8 mouse cellular contexts compared by ENCODE assay signal in the genomic region with DNA sequence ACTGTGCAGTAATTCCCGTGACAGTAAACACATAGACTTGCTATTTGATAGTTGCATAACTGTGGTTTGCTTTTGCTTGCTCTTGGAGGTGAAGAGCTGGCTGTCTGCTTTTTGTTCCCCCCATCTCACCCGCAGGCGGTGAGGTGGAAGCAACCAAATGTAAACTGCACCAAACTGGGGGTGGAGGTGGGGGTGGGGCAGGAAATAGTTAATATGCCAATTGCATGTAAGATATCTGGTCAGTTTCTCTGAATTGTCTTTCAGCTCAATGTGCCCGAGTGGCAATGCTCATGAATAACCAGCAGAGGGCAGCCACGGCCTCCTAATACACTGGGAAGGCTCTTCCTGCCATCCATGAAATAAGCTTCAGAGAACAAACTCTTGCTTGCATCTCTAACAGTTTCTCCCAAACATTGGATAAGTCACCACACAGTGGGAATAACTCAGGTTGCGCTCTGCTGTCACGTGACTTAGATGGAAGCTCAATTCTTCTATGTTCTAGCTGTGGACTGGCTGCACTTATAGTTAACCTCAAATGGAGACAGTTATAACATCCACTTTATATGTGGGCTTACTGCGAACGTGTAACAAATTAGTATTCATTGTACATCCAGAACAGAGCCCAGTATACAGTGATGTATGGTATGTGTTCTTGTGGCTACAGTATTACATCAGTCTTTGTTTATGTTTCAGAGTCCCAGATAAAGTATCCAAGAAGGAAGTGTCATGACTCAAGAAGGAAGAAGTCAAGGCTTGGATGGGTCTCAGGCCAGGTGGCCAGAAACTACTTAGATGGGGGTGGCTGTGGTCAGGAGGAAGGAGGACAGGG.
DNase-seq lines count a peak whose midpoint lies in the region; ATAC-seq and TF ChIP-seq lines count a peak whose summit lies in the region.

No protein-coding gene starts in this region.

- no peaks in the 10 kb centered on the region for H3K27me3 ChIP-seq in spleen, adult 2 months (ENCODE audit: control insufficient read depth, insufficient read depth, low read length)
- no peaks in the 10 kb centered on the region for H3K27me3 ChIP-seq in limb, embryonic 11.5 days (ENCODE audit: control insufficient read depth, insufficient read depth, low read length)
- H3K27me3 ChIP-seq in neural tube, embryonic 12.5 days (replicated peaks) = no peaks in the 10 kb centered on the region
- H3K27me3 ChIP-seq in thymus, adult 2 months (ENCODE audit: control insufficient read depth, insufficient read depth, low read length) = no peaks in the 10 kb centered on the region

- DNase-seq in spleen, adult 2 months (ENCODE audit: low read depth in 1 of 2, low spot score in 2 of 2) = peak in 1 of 2 experiments; percentile 11
- no peak for DNase-seq in spleen, postnatal 14 days (ENCODE audit: low spot score in 2 of 2)
- peak; percentile 69 for DNase-seq in gastrocnemius, postnatal 10 days
- peak; percentile 8 to 60 for DNase-seq in kidney, adult 8-10 months
- DNase-seq in limb, embryonic 11.5 days (ENCODE audit: low spot score) = peak; percentile 81
- DNase-seq in thymus, adult 2 months = peak; percentile 43

- no peaks in the 10 kb centered on the region for H3K4me1 ChIP-seq in spleen, adult 2 months (ENCODE audit: control insufficient read depth, insufficient read depth, insufficient read length)
- H3K4me1 ChIP-seq in limb, embryonic 11.5 days (ENCODE audit: control insufficient read depth, insufficient read depth, low read length) = 0 out of 2 replicates have a peak, but pooled peaks cover 2% of the 10 kb centered on the region
- H3K4me1 ChIP-seq in neural tube, embryonic 12.5 days = no peaks in the 10 kb centered on the region
- H3K4me1 ChIP-seq in thymus, adult 2 months (replicated peaks; ENCODE audit: control insufficient read depth, insufficient read depth, low read length) = peaks cover 18% of the 10 kb centered on the region

- H3K4me2 ChIP-seq in limb, embryonic 11.5 days (ENCODE audit: low read depth, severe bottlenecking) = no peak overlapping the region
- H3K4me2 ChIP-seq in neural tube, embryonic 12.5 days (replicated peaks) = no peak overlapping the region

- no peak for TF ChIP-seq POLR2A in spleen, adult 2 months (IDR thresholded peaks at IDR 0.05; ENCODE audit: low read depth, low read length)
- TF ChIP-seq POLR2A in thymus, adult 2 months (IDR thresholded peaks at IDR 0.05; ENCODE audit: control insufficient read depth, extremely low read depth, insufficient read depth, low read length, poor library complexity) = no peak

- no peaks in the 10 kb centered on the region for H3K36me3 ChIP-seq in spleen, adult 2 months (ENCODE audit: control insufficient read depth, insufficient read depth, low read length)
- H3K36me3 ChIP-seq in limb, embryonic 11.5 days (ENCODE audit: control insufficient read depth, insufficient read depth, low read length) = no peaks in the 10 kb centered on the region
- no peaks in the 10 kb centered on the region for H3K36me3 ChIP-seq in neural tube, embryonic 12.5 days
- no peaks in the 10 kb centered on the region for H3K36me3 ChIP-seq in thymus, adult 2 months (ENCODE audit: control insufficient read depth, insufficient read depth, low read length)

- H3K27ac ChIP-seq in spleen, adult 2 months (ENCODE audit: insufficient read depth, low read length) = no peak overlapping the region
- H3K27ac ChIP-seq in limb, embryonic 11.5 days (replicated peaks; ENCODE audit: low read depth, low read length) = no peak overlapping the region
- no peak overlapping the region for H3K27ac ChIP-seq in neural tube, embryonic 12.5 days
- no peak overlapping the region for H3K27ac ChIP-seq in thymus, adult 2 months (ENCODE audit: control insufficient read depth, insufficient read depth, low read length)

- H3K9ac ChIP-seq in limb, embryonic 11.5 days (ENCODE audit: low read length) = no peak overlapping the region
- H3K9ac ChIP-seq in neural tube, embryonic 12.5 days = no peak overlapping the region

- peak; percentile 66 for ATAC-seq in common myeloid progenitor, adult 5-6 weeks (replicated peaks; ENCODE audit: low read depth, poor library complexity, severe bottlenecking)
- ATAC-seq in limb, embryonic 11.5 days (ENCODE audit: insufficient number of reproducible peaks, low FRiP score, low TSS enrichment, low read depth) = no peak
- ATAC-seq in neural tube, embryonic 12.5 days (ENCODE audit: low FRiP score, low read depth) = peak; percentile 29

- 22% methylated on average over 9 of the region's 9 CpGs for WGBS in spleen, adult 2 months
- 31% methylated on average over 9 of the region's 9 CpGs for WGBS in limb, embryonic 11.5 days
- WGBS in neural tube, embryonic 12.5 days = 31% methylated on average over 9 of the region's 9 CpGs
- WGBS in thymus, adult 2 months = 23% methylated on average over 9 of the region's 9 CpGs

- no peak overlapping the region for H3K4me3 ChIP-seq in spleen, adult 2 months (ENCODE audit: extremely low read depth, insufficient read depth, insufficient read length)
- no peak overlapping the region for H3K4me3 ChIP-seq in limb, embryonic 11.5 days (ENCODE audit: low read depth, low read length)
- no peak overlapping the region for H3K4me3 ChIP-seq in neural tube, embryonic 12.5 days
- H3K4me3 ChIP-seq in thymus, adult 2 months (ENCODE audit: control insufficient read depth, insufficient read depth, low read length) = no peak overlapping the region

- no peaks in the 10 kb centered on the region for H3K9me3 ChIP-seq in limb, embryonic 11.5 days (ENCODE audit: control insufficient read depth, low read length)
- H3K9me3 ChIP-seq in neural tube, embryonic 12.5 days = no peaks in the 10 kb centered on the region

- TF ChIP-seq CTCF in spleen, adult 2 months (IDR thresholded peaks at IDR 0.05; ENCODE audit: extremely low read depth, insufficient read depth, insufficient read length, insufficient replicate concordance) = peak; percentile 14; the same call in 1 of the 2 replicates
- TF ChIP-seq CTCF in thymus, adult 2 months (IDR thresholded peaks at IDR 0.05; ENCODE audit: borderline replicate concordance, control insufficient read depth, extremely low read depth, insufficient read depth, low read length, poor library complexity) = no peak

Comparison
In these comparisons a context has a peak if more than half of its experiments do, and no peak if none do; other contexts are left out.
1. DNase-seq: peak in gastrocnemius, postnatal 10 days (single experiment), kidney, adult 8-10 months (2 of 2), limb, embryonic 11.5 days (single experiment) and thymus, adult 2 months (single experiment); none in spleen, postnatal 14 days (0 of 2).